Mouse (Mus musculus): ENCODE data around the gene Zbtb16.

GRCm38 (mm10) chr9:48671841-48672240 lies 164.2 kb downstream of the Zbtb16 start:
- TF ChIP-seq CTCF (conservative IDR thresholded peaks at IDR 0.05; ENCODE audit: low read length) (no peak), POU5F1 (IDR thresholded peaks at IDR 0.05; ENCODE audit: borderline replicate concordance, low read length) (no peak), NANOG (IDR thresholded peaks at IDR 0.05; ENCODE audit: borderline replicate concordance, low read length) (no peak)
